Comparison of ENCODE assay signal across 25 mouse cellular contexts in genomic region chr7:68272607-68273006, GRCm38 (mm10). TPM values are rescaled to one million over a fixed set of nuclear protein-coding genes. Genes with fewer than 3 reads are reported as not detected.
DNase-seq lines count a peak whose midpoint lies in the region; ATAC-seq and TF ChIP-seq lines count a peak whose summit lies in the region.
"Had no signal": no experiment of that assay in that cellular context is flagged by ENCODE, and none has a peak within 500 bp of the region (broad histone marks: within the 10 kb centered on the region; RNA-seq: fewer than 3 reads in every experiment).

No protein-coding gene starts in this region.

- no peak overlapping the region for H3K9ac ChIP-seq in heart, embryonic 16.5 days (ENCODE audit: low read length)
- H3K9ac ChIP-seq in liver, embryonic 16.5 days (ENCODE audit: low read depth, low read length): no peak overlapping the region
- H3K9ac ChIP-seq in liver, postnatal 0 days (replicated peaks): no peak overlapping the region
- H3K9ac ChIP-seq: embryonic facial prominence, embryonic 13.5 days; forebrain, embryonic 12.5 days; heart, embryonic 13.5 days; hindbrain, embryonic 12.5 days had no signal

- peak; percentile 74 for TF ChIP-seq EP300 in liver, postnatal 0 days (IDR thresholded peaks at IDR 0.05; ENCODE audit: low read depth)

- no peaks in the 10 kb centered on the region; the same call in 1 of the 2 replicates for H3K27me3 ChIP-seq in heart, embryonic 16.5 days (ENCODE audit: control insufficient read depth, insufficient read depth, low read length)
- no peaks in the 10 kb centered on the region for H3K27me3 ChIP-seq in liver, embryonic 16.5 days (ENCODE audit: control insufficient read depth, insufficient read depth, low read depth, low read length)
- no peaks in the 10 kb centered on the region for H3K27me3 ChIP-seq in liver, postnatal 0 days (ENCODE audit: insufficient read depth, low read length)

- H3K4me3 ChIP-seq in heart, embryonic 16.5 days (ENCODE audit: low read length): no peak overlapping the region
- H3K4me3 ChIP-seq in liver, embryonic 16.5 days (ENCODE audit: low read depth, low read length): no peak overlapping the region
- H3K4me3 ChIP-seq in liver, postnatal 0 days (ENCODE audit: low read depth, low read length): no peak overlapping the region
- H3K4me3 ChIP-seq: embryonic facial prominence, embryonic 13.5 days; forebrain, embryonic 12.5 days; gastrocnemius, adult 2 months; heart, embryonic 13.5 days; hindbrain, embryonic 12.5 days had no signal

- no peaks in the 10 kb centered on the region for H3K9me3 ChIP-seq in heart, embryonic 16.5 days (replicated peaks; ENCODE audit: control insufficient read depth, low read length)
- H3K9me3 ChIP-seq in liver, embryonic 16.5 days (replicated peaks; ENCODE audit: control insufficient read depth, low read length): no peaks in the 10 kb centered on the region
- H3K9me3 ChIP-seq in liver, postnatal 0 days (ENCODE audit: low read length): no peaks in the 10 kb centered on the region
- H3K9me3 ChIP-seq: embryonic facial prominence, embryonic 13.5 days; forebrain, embryonic 12.5 days; heart, embryonic 13.5 days; hindbrain, embryonic 12.5 days had no signal

- no peaks in the 10 kb centered on the region for H3K36me3 ChIP-seq in heart, embryonic 16.5 days (ENCODE audit: control insufficient read depth, insufficient read depth)
- no peaks in the 10 kb centered on the region for H3K36me3 ChIP-seq in liver, embryonic 16.5 days (ENCODE audit: control insufficient read depth, insufficient read depth)
- H3K36me3 ChIP-seq in liver, postnatal 0 days (replicated peaks; ENCODE audit: insufficient read depth, low read length): no peaks in the 10 kb centered on the region
- H3K36me3 ChIP-seq: embryonic facial prominence, embryonic 13.5 days; forebrain, embryonic 12.5 days; heart, embryonic 13.5 days; hindbrain, embryonic 12.5 days had no signal

- DNase-seq in heart, adult 18-20 months: no peak
- peak; percentile 64 to 88 for DNase-seq in kidney, adult 8-10 months
- no peak for DNase-seq in kidney, postnatal 10 days
- no peak for DNase-seq in liver
- DNase-seq in liver, postnatal 0 days: no peak
- no peak for DNase-seq in frontal cortex, postnatal 14 days (ENCODE audit: low spot score in 2 of 2)
- DNase-seq: adrenal gland, postnatal 10 days; B cell, adult 2 months; cerebellum, adult 11 months; cerebellum, adult 8-10 months; cerebellum, postnatal 25 days; gastrocnemius, adult 2 months; gastrocnemius, postnatal 25 days; heart, postnatal 10 days; heart, postnatal 4 days had no signal

- TF ChIP-seq CTCF in liver, postnatal 0 days (IDR thresholded peaks at IDR 0.05; ENCODE audit: low read depth): no peak

- H3K4me1 ChIP-seq in heart, embryonic 16.5 days (ENCODE audit: control insufficient read depth, insufficient read depth, low read length): peaks cover 11% of the 10 kb centered on the region
- H3K4me1 ChIP-seq in liver, embryonic 16.5 days (ENCODE audit: control insufficient read depth, low read depth, low read length): peaks cover 3% of the 10 kb centered on the region
- H3K4me1 ChIP-seq in liver, postnatal 0 days (ENCODE audit: insufficient read depth): peaks cover 10% of the 10 kb centered on the region

- WGBS in heart, embryonic 16.5 days: 85% methylated on average over 10 of the region's 10 CpGs
- WGBS in liver, embryonic 16.5 days (ENCODE audit: insufficient replicate concordance): 70% methylated on average over 10 of the region's 10 CpGs
- 71% methylated on average over 10 of the region's 10 CpGs for WGBS in liver, postnatal 0 days (ENCODE audit: insufficient replicate concordance)

- no peak for ATAC-seq in heart, embryonic 16.5 days (replicated peaks; ENCODE audit: extremely low read depth, insufficient read depth, low FRiP score)
- ATAC-seq in liver, embryonic 16.5 days (ENCODE audit: low read depth): peak; percentile 71
- peak; percentile 84 for ATAC-seq in liver, postnatal 0 days
- ATAC-seq: CD4-positive, CD25-positive, alpha-beta regulatory T cell, adult 4 months; forebrain, embryonic 16.5 days had no signal

- peak overlapping the region; percentile 46; the same call in 1 of the 2 replicates for H3K27ac ChIP-seq in heart, embryonic 16.5 days (ENCODE audit: low read length)
- H3K27ac ChIP-seq in liver, embryonic 16.5 days (ENCODE audit: low read length): no peak overlapping the region
- peak overlapping the region; percentile 80 for H3K27ac ChIP-seq in liver, postnatal 0 days (ENCODE audit: low read depth)
- H3K27ac ChIP-seq: embryonic facial prominence, embryonic 13.5 days; forebrain, embryonic 12.5 days; gastrocnemius, adult 2 months; heart, embryonic 13.5 days; hindbrain, embryonic 12.5 days had no signal

- H3K4me2 ChIP-seq in heart, embryonic 16.5 days (ENCODE audit: low read depth, low read length): no peak overlapping the region
- no peak overlapping the region for H3K4me2 ChIP-seq in liver, embryonic 16.5 days (ENCODE audit: low read depth, low read length)
- no peak overlapping the region for H3K4me2 ChIP-seq in liver, postnatal 0 days (ENCODE audit: low read depth, low read length)
- H3K4me2 ChIP-seq: embryonic facial prominence, embryonic 13.5 days; forebrain, embryonic 12.5 days; heart, embryonic 13.5 days; hindbrain, embryonic 12.5 days had no signal

RNA-seq across cellular contexts. Expression of gene Fam169b, which starts 1.0 kb away (rescaled TPM):
- 7.2 and 15.1 TPM in 2 replicates for polyA plus RNA-seq in heart, embryonic 16.5 days (2015; fragmentation: Nextera tagmentation; extraction: Ambion mirVana)
- total RNA-seq in heart, adult 18-20 months (2021): 1 to 10 TPM in 1 of 2 experiments, under 1 TPM in 1; 0.10 to 1.1 TPM
- 0.54 and 1.1 TPM in 2 replicates for polyA plus RNA-seq in liver, embryonic 16.5 days (2015; fragmentation: Nextera tagmentation; extraction: Ambion mirVana)
- 4.5 and 4.7 TPM in 2 replicates for polyA plus RNA-seq in liver, postnatal 0 days (2015; fragmentation: Nextera tagmentation; extraction: Ambion mirVana)
- total RNA-seq: MEL had no signal
- polyA plus RNA-seq: forebrain, embryonic 16.5 days had no signal

RNA-seq across cellular contexts. Expression of gene Pgpep1l, which starts 8.6 kb away (rescaled TPM):
- 0.71 TPM in 1 of 2 replicates, not detected in the other for polyA plus RNA-seq in heart, embryonic 16.5 days (2015; fragmentation: Nextera tagmentation; extraction: Ambion mirVana)
- total RNA-seq in heart, adult 18-20 months (2021): not detected
- not detected in 2 replicates for polyA plus RNA-seq in liver, embryonic 16.5 days (2015; fragmentation: Nextera tagmentation; extraction: Ambion mirVana)
- not detected in 2 replicates for polyA plus RNA-seq in liver, postnatal 0 days (2015; fragmentation: Nextera tagmentation; extraction: Ambion mirVana)
- total RNA-seq: granulocyte monocyte progenitor cell, adult 5-6 weeks; heart, postnatal 10 days; heart, postnatal 4 days; MEL had no signal
- polyA plus RNA-seq: forebrain, embryonic 12.5 days; forebrain, embryonic 16.5 days; heart, embryonic 13.5 days; hindbrain, embryonic 12.5 days had no signal

Comparison
In these comparisons a context has a peak if more than half of its experiments do, and no peak if none do; other contexts are left out.
1. DNase-seq: peak in kidney, adult 8-10 months (2 of 2); none in heart, adult 18-20 months (0 of 2), kidney, postnatal 10 days (single experiment), liver (single experiment), liver, postnatal 0 days (single experiment) and frontal cortex, postnatal 14 days (0 of 2).